Mouse (Mus musculus): Measurements from ENCODE around the gene Macrod2. TPM values are rescaled to one million over a fixed set of nuclear protein-coding genes. Genes with fewer than 3 reads are reported as not detected.

Macrod2 gene
- polyA plus RNA-seq, 1 experiment from 2014 or later: 24.6 TPM

GRCm38 (mm10) chr2:140793886-140794608, 398.9 kb downstream of the Macrod2 start:
- no peak for DNase-seq (ENCODE audit: low spot score)

DNA sequence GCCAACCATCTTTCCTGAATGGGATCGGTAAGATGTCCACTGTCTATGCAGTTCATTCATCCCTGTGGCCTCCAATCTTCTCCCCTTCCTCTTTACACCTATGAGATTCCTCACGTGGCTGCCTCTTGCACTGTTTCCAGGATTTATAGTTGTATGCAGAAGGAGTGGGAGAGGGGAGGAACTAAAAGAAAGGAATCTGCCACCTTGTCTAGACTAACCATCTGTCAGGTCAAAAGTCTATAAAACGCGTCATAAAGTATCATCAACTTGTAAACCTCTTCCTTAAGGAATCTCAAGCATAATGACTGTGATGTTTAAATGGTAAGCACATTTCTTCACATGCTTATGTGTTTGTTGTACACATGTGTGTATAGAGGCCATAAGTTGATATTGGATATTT, 416.6 kb downstream of the Macrod2 start:
- DNase-seq (ENCODE audit: low spot score): no peak

- DNase-seq (ENCODE audit: low spot score): peak; percentile 5
Observed at GRCm38 (mm10) chr2:140819391-140820120, 424.4 kb downstream of the Macrod2 start.

DNA sequence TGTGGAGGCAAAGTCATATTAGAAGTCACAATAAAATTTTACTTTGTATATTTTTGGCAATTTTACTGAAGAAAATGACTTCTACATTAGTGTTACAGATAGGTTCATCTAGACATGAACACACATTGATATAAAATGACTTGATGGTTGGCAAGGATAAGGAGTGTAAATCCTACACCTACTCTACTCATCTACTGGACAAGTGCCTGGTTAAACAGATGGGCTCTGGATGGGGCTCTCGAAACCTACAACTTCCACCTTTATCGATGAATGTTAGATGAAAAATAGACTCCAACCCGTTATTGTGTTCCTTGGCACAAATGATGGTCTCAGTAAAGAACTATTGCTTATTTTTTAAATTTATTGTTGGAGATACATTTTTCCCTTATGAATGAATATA, 427.3 kb downstream of the Macrod2 start:
- no peak for DNase-seq (ENCODE audit: low spot score)

DNA sequence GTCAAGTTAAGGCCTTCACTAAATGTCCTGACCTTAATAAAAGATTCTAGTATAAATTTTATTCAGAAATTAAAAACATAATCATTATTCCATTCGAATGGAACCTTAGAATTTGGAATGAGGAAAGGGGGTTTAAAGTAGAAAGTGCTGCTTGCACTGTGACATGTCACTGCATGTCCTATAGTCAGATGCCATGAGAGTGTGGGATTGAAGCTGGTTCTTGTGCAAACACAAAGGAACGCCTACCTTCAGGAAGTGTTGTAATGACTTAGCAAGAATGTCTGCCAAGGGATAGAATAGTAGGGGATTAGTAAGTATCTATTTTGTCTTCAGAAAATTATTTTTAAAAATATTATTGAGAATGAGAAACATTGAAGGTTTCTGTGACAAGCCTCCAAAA, 431.1 kb downstream of the Macrod2 start:
- no peak for DNase-seq (ENCODE audit: low spot score)

DNA sequence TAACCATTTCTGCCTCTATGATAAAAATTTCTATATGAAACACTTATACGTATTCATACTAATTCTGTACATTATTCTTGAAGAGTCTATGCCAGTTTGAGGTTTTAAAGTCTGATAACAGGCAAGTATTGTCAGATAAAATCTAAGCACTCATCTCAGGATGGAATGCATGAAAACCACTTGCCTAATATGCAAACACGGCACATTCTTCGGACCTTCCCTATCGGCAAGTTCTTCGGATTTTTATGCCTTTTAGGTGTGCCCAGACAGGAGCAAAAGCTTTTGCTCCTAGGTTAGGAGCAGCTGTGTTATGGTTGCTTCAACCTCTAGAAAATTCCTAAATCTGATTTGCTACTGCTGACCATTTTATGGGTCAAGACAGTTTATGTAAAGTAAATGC, 433.8 kb downstream of the Macrod2 start:
- no peak for DNase-seq (ENCODE audit: low spot score)

DNA sequence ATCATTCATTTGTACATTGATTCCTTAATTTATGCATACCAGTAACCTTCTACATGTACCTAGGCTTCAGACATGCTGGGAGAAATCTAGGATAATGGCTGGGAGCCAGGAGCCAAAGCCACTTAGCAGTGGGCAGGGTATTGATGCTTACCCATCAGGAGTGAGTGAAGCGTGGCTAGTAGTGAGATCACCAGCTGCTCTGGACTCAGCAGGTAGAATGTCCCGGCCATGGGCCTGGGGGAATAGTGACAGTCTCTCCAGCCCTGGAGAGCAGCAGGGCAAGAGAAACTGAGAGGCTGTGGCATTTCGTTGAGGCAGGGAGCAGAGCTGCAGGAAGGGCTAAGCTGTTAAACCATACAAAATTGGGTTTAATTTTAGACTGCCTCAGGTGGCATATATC, 435.0 kb downstream of the Macrod2 start:
- no peak for DNase-seq (ENCODE audit: low spot score)

GRCm38 (mm10) chr2:140839371-140839770, 444.3 kb downstream of the Macrod2 start:
- no peak for DNase-seq (ENCODE audit: low spot score)

DNA sequence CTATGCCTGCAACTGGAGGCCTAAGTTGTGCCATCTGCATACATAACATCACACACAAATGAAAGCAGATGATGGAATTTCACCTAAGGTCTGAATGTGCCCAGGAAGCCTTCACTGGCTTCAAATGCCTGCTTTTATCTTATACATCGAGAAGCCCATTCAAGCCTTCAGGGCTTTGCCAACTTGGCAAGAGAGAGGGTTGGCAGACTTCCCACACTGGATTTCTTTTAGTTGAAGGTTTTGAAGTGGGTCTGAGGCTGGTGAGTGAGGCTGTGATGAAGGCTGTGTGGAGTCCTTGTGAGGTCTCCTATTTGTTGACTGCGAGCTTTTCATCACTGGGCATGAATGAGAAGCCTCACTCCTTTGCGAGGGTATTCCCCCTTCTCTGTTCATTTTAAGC, 444.8 kb downstream of the Macrod2 start:
- DNase-seq (ENCODE audit: low spot score): no peak

GRCm38 (mm10) chr2:140844030-140844429, 448.9 kb downstream of the Macrod2 start:
- DNase-seq (ENCODE audit: low spot score): no peak

DNA sequence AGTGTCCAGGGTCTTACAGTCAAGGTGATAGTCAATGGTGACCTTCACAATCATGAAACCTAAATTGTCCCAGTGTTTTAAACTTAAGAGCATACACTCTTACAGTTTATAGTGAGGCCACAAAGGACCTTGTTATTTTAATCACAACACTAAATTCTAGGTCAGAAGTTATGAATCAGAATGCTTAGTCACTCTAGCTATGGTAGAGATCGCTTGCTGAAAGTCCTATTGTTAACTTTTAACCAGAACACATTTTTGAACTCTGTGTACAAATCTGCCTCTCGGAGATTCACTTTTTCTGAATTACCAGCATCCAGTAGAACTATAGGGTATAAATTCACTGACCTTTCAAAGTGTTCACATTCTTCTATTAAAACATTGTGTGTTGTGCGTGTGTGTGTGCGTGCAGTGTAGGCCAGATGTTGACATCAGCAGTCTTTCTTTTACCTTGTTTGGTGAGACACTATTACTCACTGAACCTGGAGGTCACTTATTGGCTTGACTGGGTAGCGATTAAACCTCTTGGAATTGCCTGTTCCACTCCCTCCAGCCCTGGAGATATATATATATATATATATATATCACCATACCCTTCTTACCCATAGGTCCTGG, 452.8 kb downstream of the Macrod2 start:
- DNase-seq (ENCODE audit: low spot score): no peak

GRCm38 (mm10) chr2:140853538-140853937, 458.4 kb downstream of the Macrod2 start:
- DNase-seq (ENCODE audit: low spot score): no peak

DNA sequence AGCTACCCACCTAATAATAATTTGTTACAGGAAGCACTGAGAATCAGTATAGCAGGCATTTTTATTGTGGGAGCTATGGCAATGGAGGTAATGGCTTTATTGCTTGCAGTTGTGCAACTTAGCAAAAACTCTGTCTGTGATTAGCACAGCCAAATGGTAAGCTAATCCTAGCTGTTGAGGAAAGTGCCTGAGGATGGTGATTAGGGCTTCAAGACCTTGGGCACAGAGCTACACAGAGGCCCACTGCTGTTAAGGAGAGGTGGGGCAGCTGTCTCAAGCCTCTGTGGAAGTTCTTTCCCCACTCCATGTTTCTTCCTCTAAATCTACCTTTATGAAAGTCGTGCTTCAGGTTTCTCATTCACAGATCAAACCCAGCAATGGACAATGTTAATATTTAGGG, 466.2 kb downstream of the Macrod2 start:
- DNase-seq (ENCODE audit: low spot score): no peak

DNA sequence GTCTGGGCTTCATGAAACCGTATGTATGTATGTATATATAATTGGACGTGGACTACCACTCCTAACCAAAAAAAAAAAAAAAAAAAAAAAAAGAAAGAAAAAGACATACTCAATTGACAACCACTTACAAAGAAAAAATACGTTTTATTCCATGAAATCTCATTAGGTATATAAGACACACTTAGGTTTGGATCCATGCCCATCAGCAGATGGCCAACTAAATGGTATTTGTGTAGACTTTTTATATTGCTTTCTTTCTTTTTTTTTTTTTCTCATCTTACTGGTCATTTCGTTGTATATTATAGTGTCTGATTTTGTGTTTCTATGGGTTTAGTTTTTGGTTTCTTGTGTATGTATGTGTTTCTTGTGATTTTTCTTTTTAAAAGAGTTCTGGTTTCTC, 467.6 kb downstream of the Macrod2 start:
- no peak for DNase-seq (ENCODE audit: low spot score)

GRCm38 (mm10) chr2:140865636-140866035, 470.5 kb downstream of the Macrod2 start:
- no peak for DNase-seq (ENCODE audit: low spot score)

- DNase-seq (ENCODE audit: low spot score): no peak
Observed at GRCm38 (mm10) chr2:140867116-140867515, 472.0 kb downstream of the Macrod2 start.

DNA sequence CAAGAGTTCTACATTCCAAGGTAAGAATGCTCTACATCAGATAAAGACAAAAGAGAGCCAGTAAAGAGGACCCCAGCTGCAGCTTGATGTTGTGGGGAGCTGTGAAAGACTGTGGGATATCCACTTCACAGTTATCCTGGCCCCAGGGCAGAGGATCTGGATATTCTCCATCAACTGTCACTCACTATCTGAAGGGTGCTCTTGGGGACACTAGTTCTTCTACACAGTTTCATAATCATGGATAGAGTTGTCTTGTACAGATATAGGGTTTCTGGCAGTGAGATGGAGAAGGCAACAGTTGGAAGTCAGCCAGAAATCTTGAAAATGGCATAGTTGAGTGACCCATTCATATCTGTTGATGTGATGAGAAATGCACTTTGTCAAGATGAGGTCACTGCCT, 490.1 kb downstream of the Macrod2 start:
- no peak for DNase-seq (ENCODE audit: low spot score)

DNA sequence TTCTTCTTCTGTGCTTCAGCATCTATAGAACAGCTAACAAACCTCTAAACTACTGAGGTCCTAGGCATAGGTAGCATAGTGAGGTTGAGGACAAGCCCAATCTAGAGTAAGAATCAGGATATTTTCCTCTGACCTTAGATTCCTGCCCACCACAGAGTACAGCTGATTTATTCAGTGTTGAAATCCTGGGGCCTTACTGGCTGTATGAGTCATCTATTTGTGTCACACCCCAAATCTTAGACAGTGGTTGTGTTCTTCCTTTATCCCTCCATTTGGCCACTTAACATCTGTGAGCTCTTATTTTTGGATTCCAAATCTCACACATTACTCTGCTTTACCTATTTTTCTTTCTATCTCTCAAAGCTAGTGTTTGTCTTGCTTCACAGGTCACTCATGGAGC, 495.6 kb downstream of the Macrod2 start:
- no peak for DNase-seq (ENCODE audit: low spot score)

GRCm38 (mm10) chr2:140896396-140897082, 501.4 kb downstream of the Macrod2 start:
- DNase-seq (ENCODE audit: low spot score): no peak

GRCm38 (mm10) chr2:140898408-140898985, 503.4 kb downstream of the Macrod2 start:
- no peak for DNase-seq (ENCODE audit: low spot score)

GRCm38 (mm10) chr2:140905331-140905730, 510.2 kb downstream of the Macrod2 start:
- DNase-seq (ENCODE audit: low spot score): no peak

DNA sequence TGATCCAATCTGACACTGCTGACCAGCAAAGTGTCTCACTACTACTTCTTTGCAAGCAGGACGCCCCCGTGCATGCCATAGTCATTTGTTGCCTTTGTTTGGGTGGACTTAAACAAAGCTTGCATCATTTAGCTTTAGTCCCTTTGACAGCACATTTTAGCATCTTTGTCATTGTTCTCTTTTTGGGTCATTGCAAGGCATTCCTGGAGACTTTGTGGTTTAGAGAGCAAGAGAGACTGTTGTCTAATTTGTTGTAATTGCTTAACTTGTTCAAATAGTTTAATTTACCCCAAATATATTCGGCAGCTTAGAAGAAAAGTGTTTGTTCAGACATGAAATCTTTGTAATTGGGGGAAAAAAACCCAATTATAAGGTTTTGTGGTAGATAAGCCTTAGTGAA, 511.0 kb downstream of the Macrod2 start:
- DNase-seq (ENCODE audit: low spot score): no peak

Data from thymus, postnatal 0 days (tissue).